Mouse (Mus musculus): ENCODE results near the gene Irak2. TPM values are rescaled to one million over a fixed set of nuclear protein-coding genes. Genes with fewer than 3 reads are reported as not detected.

Gene Irak2
- polyA plus RNA-seq, 1 experiment from 2014 or later, result 1.0 TPM

DNA sequence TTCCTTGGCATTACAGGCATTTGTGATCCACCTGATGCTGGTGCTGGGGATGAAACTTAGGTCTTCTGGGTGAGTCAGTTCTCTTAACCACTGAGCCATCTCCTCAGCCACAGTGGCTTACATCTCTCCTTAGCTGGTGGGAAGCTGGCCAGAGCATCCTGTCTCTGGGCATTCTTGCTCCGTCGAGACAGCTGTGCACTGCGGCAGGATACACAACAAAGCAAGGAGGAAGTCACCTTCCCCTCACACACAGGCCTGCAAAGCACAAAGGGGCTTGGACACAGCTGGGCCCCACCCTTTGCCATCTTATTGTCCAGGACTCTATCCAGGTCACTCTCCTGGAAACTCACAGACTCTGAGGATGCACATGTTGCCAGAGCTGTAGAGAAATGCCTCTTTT, 20.0 kb downstream of the Irak2 start:
- Histone ChIP-seq H3K4me1 (ENCODE audit: control insufficient read depth, insufficient read depth, low read length) (no peaks in the 10 kb centered on the region), H3K9me3 (ENCODE audit: control insufficient read depth, low read length) (no peaks in the 10 kb centered on the region), H3K27me3 (ENCODE audit: control insufficient read depth, insufficient read depth, low read length) (no peaks in the 10 kb centered on the region), H3K27ac (replicated peaks; ENCODE audit: low read depth, low read length) (no peak overlapping the region), H3K9ac (replicated peaks; ENCODE audit: low read length) (no peak overlapping the region), H3K36me3 (ENCODE audit: control insufficient read depth, insufficient read depth, low read length) (no peaks in the 10 kb centered on the region), H3K4me2 (ENCODE audit: low read length) (no peak overlapping the region), H3K4me3 (replicated peaks; ENCODE audit: low read depth, low read length) (no peak overlapping the region)
- no peak for ATAC-seq (ENCODE audit: low FRiP score, low TSS enrichment)
- no peak for DNase-seq
- WGBS, result 61% methylated on average over 3 of the region's 3 CpGs

- Histone ChIP-seq H3K9me3 (ENCODE audit: control insufficient read depth, low read length) (no peaks in the 10 kb centered on the region), H3K27ac (replicated peaks; ENCODE audit: low read depth, low read length) (no peak overlapping the region), H3K36me3 (ENCODE audit: control insufficient read depth, insufficient read depth, low read length) (no peaks in the 10 kb centered on the region), H3K9ac (replicated peaks; ENCODE audit: low read length) (no peak overlapping the region), H3K4me1 (ENCODE audit: control insufficient read depth, insufficient read depth, low read length) (no peaks in the 10 kb centered on the region), H3K4me2 (ENCODE audit: low read length) (no peak overlapping the region), H3K27me3 (ENCODE audit: control insufficient read depth, insufficient read depth, low read length) (no peaks in the 10 kb centered on the region), H3K4me3 (replicated peaks; ENCODE audit: low read depth, low read length) (no peak overlapping the region)
- 71% methylated on average over 8 of the region's 8 CpGs for WGBS
- ATAC-seq (ENCODE audit: low FRiP score, low TSS enrichment), result no peak
- DNase-seq, result no peak
These were observed 21.6 kb downstream of the Irak2 start for GRCm38 (mm10) chr6:113659648-113660491.

- Histone ChIP-seq H3K4me1 (ENCODE audit: control insufficient read depth, insufficient read depth, low read length) (no peaks in the 10 kb centered on the region), H3K9me3 (ENCODE audit: control insufficient read depth, low read length) (no peaks in the 10 kb centered on the region), H3K4me2 (ENCODE audit: low read length) (no peak overlapping the region), H3K27ac (replicated peaks; ENCODE audit: low read depth, low read length) (no peak overlapping the region), H3K9ac (replicated peaks; ENCODE audit: low read length) (no peak overlapping the region), H3K27me3 (ENCODE audit: control insufficient read depth, insufficient read depth, low read length) (no peaks in the 10 kb centered on the region), H3K4me3 (replicated peaks; ENCODE audit: low read depth, low read length) (no peak overlapping the region), H3K36me3 (ENCODE audit: control insufficient read depth, insufficient read depth, low read length) (no peaks in the 10 kb centered on the region)
- DNase-seq, result no peak
- WGBS, result 73% methylated on average over 14 of the region's 14 CpGs
- ATAC-seq (ENCODE audit: low FRiP score, low TSS enrichment), result no peak
These were observed 22.5 kb downstream of the Irak2 start for GRCm38 (mm10) chr6:113660492-113661352.

DNA sequence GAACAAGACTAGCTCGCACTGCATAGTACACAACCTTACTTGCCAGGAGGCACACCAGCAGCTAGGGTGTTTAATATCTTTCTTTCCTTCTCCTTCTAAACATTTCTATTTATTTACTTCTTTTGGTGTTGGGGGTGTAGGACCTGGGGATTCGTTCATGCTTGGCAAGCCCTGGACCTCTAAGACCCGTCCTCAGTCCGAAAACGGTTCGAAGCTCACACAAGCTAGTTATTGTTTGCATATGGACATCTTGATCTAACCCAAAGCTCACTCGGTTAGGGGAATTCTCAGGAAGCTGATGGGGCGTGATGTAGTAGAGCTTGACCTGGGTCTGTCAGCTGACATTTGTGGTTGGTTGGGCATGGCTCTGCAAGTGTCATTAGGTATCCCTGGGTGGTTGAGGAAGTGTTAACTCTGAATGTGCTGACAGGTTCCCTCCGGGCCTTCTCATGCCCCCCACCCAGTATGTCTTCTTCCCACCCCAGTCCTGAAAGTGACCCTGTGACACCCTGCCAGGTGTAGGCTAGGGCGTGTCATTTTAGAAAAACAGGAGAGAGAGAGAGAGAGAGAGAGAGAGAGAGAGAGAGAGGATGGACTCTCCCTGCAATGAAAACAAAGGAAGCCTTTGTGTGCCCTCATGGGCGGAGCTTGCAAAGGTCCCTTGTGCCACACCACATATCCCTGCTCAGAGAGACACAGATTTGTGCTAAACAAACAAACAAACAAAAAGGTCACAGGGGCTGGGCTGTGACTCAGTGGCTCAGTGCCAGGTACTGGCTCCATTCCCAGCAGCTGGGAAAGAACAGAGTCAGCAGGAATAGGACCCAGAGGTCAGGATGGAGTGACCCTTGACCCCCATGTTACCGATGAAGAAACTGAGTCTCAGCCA, 23.3 kb downstream of the Irak2 start:
- no peak overlapping the region for H3K4me3 ChIP-seq (replicated peaks; ENCODE audit: low read depth, low read length)
- 72% methylated on average over 12 of the region's 12 CpGs for WGBS
- DNase-seq (no peak), ATAC-seq (ENCODE audit: low FRiP score, low TSS enrichment) (no peak)
- no peak overlapping the region for H3K27ac ChIP-seq (replicated peaks; ENCODE audit: low read depth, low read length)
- H3K4me2 ChIP-seq (ENCODE audit: low read length), result no peak overlapping the region
- H3K36me3 ChIP-seq (ENCODE audit: control insufficient read depth, insufficient read depth, low read length), result no peaks in the 10 kb centered on the region
- H3K4me1 ChIP-seq (ENCODE audit: control insufficient read depth, insufficient read depth, low read length), result no peaks in the 10 kb centered on the region
- H3K9ac ChIP-seq (replicated peaks; ENCODE audit: low read length), result no peak overlapping the region
- H3K27me3 ChIP-seq (ENCODE audit: control insufficient read depth, insufficient read depth, low read length), result no peaks in the 10 kb centered on the region
- no peaks in the 10 kb centered on the region for H3K9me3 ChIP-seq (ENCODE audit: control insufficient read depth, low read length)

- Histone ChIP-seq H3K9ac (replicated peaks; ENCODE audit: low read length) (no peak overlapping the region), H3K27me3 (ENCODE audit: control insufficient read depth, insufficient read depth, low read length) (no peaks in the 10 kb centered on the region), H3K4me1 (ENCODE audit: control insufficient read depth, insufficient read depth, low read length) (no peaks in the 10 kb centered on the region), H3K4me3 (replicated peaks; ENCODE audit: low read depth, low read length) (no peak overlapping the region), H3K36me3 (ENCODE audit: control insufficient read depth, insufficient read depth, low read length) (no peaks in the 10 kb centered on the region), H3K27ac (replicated peaks; ENCODE audit: low read depth, low read length) (no peak overlapping the region), H3K4me2 (ENCODE audit: low read length) (no peak overlapping the region), H3K9me3 (ENCODE audit: control insufficient read depth, low read length) (no peaks in the 10 kb centered on the region)
- WGBS, result 98% methylated on average over 8 of the region's 8 CpGs
- ATAC-seq (ENCODE audit: low FRiP score, low TSS enrichment) (no peak), DNase-seq (no peak)
These were observed 24.9 kb downstream of the Irak2 start for GRCm38 (mm10) chr6:113662964-113663700.

DNA sequence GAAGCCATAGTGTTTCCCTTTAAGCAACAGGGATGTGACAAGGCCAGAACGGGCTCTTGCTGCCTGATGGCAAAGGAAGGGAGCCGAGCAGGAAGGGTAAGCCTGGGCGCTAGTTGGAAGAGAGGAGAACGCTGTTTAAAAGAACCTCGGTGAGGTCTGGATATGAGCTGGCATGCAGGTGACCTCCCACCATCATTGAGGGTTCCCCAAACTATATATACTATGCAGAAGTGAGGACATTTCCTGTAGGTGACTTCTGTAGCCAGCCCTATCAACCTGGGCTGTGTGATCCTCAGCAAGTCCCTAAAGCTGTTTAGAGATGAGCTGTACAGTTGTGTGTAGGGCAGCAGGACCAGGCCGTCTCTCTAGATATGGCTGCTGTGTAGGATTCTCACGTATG, 26.0 kb downstream of the Irak2 start:
- Histone ChIP-seq H3K27ac (replicated peaks; ENCODE audit: low read depth, low read length) (no peak overlapping the region), H3K9me3 (ENCODE audit: control insufficient read depth, low read length) (no peaks in the 10 kb centered on the region), H3K36me3 (ENCODE audit: control insufficient read depth, insufficient read depth, low read length) (no peaks in the 10 kb centered on the region), H3K4me2 (ENCODE audit: low read length) (no peak overlapping the region), H3K27me3 (ENCODE audit: control insufficient read depth, insufficient read depth, low read length) (no peaks in the 10 kb centered on the region), H3K4me1 (ENCODE audit: control insufficient read depth, insufficient read depth, low read length) (no peaks in the 10 kb centered on the region), H3K9ac (replicated peaks; ENCODE audit: low read length) (no peak overlapping the region), H3K4me3 (replicated peaks; ENCODE audit: low read depth, low read length) (no peak overlapping the region)
- DNase-seq, result no peak
- WGBS, result 83% methylated on average over 7 of the region's 7 CpGs
- ATAC-seq (ENCODE audit: low FRiP score, low TSS enrichment), result no peak

DNA sequence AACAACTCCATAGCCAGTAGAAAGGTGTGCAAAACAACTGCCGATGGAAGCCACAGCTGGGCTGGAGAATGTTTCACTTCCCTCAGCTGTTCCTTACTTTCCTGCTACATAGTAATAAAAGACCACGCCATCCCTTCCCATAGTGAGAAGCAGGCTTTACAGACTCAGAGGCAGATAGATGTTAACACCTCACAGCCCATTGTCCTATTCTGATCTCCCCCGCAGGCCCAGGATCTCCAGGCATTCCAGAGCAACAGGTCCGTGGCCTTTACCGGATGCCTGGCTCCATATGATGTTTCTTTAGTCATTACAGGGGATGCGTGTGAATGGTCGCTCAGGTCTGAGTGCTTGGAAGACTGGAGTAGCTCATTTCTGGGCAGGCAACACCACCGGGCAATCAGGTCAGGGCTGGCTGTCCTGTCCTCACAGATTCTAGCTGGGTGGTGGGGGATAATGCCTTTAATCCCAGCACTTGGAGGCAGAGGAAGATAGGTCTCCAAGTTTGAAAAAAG, 29.4 kb downstream of the Irak2 start:
- H3K9me3 ChIP-seq (ENCODE audit: control insufficient read depth, low read length), result no peaks in the 10 kb centered on the region
- H3K4me3 ChIP-seq (replicated peaks; ENCODE audit: low read depth, low read length), result no peak overlapping the region
- no peak overlapping the region for H3K9ac ChIP-seq (replicated peaks; ENCODE audit: low read length)
- DNase-seq (no peak), ATAC-seq (ENCODE audit: low FRiP score, low TSS enrichment) (no peak)
- H3K36me3 ChIP-seq (ENCODE audit: control insufficient read depth, insufficient read depth, low read length), result no peaks in the 10 kb centered on the region
- H3K27me3 ChIP-seq (ENCODE audit: control insufficient read depth, insufficient read depth, low read length), result no peaks in the 10 kb centered on the region
- no peaks in the 10 kb centered on the region for H3K4me1 ChIP-seq (ENCODE audit: control insufficient read depth, insufficient read depth, low read length)
- H3K4me2 ChIP-seq (ENCODE audit: low read length), result no peak overlapping the region
- H3K27ac ChIP-seq (replicated peaks; ENCODE audit: low read depth, low read length), result no peak overlapping the region
- WGBS, result 70% methylated on average over 8 of the region's 8 CpGs
